Mouse (Mus musculus): ENCODE results near the gene Mtmr1. TPM values are rescaled to one million over a fixed set of nuclear protein-coding genes. Genes with fewer than 3 reads are reported as not detected.
"Not testable (repeated sequence)": the region's sequence is repeated elsewhere in the genome, so short reads cannot be mapped to it uniquely, and the experiment has no call there.

The Mtmr1 gene
- total RNA-seq (2014; fragmentation: Nextera tagmentation): 32.8 and 38.2 TPM in 2 replicates
- total RNA-seq (2017): 32.3 and 34.6 TPM in 2 replicates
- 4.3 and 5.4 TPM in 2 replicates for polyA plus RNA-seq (2012)

- peaks cover 13% of the 10 kb centered on the region for H3K36me3 ChIP-seq (replicated peaks)
- DNase-seq (ENCODE audit: low spot score) (peak; percentile 41), ATAC-seq (ENCODE audit: extremely low read depth, insufficient number of reproducible peaks, low FRiP score, poor library complexity, severe bottlenecking) (peak; percentile 45; the same call in 1 of the 2 replicates)
- peak within 1 kb of the TSS; percentile 75 for H3K4me3 ChIP-seq (ENCODE audit: low read depth, low read length)
- H3K27me3 ChIP-seq (ENCODE audit: insufficient read depth, low read length): no peaks in the 10 kb centered on the region
- no peaks in the 10 kb centered on the region for H3K9me3 ChIP-seq (replicated peaks)
- TF ChIP-seq GATA1 (IDR thresholded peaks at IDR 0.05; ENCODE audit: borderline replicate concordance, low read length): no peak
- TF ChIP-seq GATA2 (IDR thresholded peaks at IDR 0.05; ENCODE audit: borderline replicate concordance, low read depth, low read length): no peak
- no peak for TF ChIP-seq POLR2AphosphoS5 (IDR thresholded peaks at IDR 0.05; ENCODE audit: insufficient replicate concordance, low read depth, low read length)
- no peak for TF ChIP-seq CTCF (IDR thresholded peaks at IDR 0.05; ENCODE audit: low read depth, low read length)
- TF ChIP-seq TAL1 (conservative IDR thresholded peaks at IDR 0.05; ENCODE audit: low read depth, low read length): no peak
- H3K4me1 ChIP-seq (ENCODE audit: insufficient read depth, low read depth, low read length): peaks cover 14% of the 10 kb centered on the region
Observed at GRCm38 (mm10) chrX:71364554-71364991, at the start of gene Mtmr1. TSS of gene Mtmr1 (plus strand) at chrX:71364760.

GRCm38 (mm10) chrX:71352033-71352432, 12.5 kb upstream of the Mtmr1 start:
- Histone ChIP-seq H3K4me3 (ENCODE audit: low read depth, low read length) (no peak overlapping the region), H3K9me3 (replicated peaks) (no peaks in the 10 kb centered on the region), H3K4me1 (ENCODE audit: insufficient read depth, low read depth, low read length) (no peaks in the 10 kb centered on the region), H3K36me3 (replicated peaks) (no peaks in the 10 kb centered on the region), H3K27me3 (ENCODE audit: insufficient read depth, low read length) (no peaks in the 10 kb centered on the region)
- DNase-seq (ENCODE audit: low spot score) (no peak), ATAC-seq (ENCODE audit: extremely low read depth, insufficient number of reproducible peaks, low FRiP score, poor library complexity, severe bottlenecking) (no peak)
- TF ChIP-seq GATA1 (IDR thresholded peaks at IDR 0.05; ENCODE audit: borderline replicate concordance, low read length) (no peak), TAL1 (conservative IDR thresholded peaks at IDR 0.05; ENCODE audit: low read depth, low read length) (no peak), POLR2AphosphoS5 (IDR thresholded peaks at IDR 0.05; ENCODE audit: insufficient replicate concordance, low read depth, low read length) (no peak), CTCF (IDR thresholded peaks at IDR 0.05; ENCODE audit: low read depth, low read length) (no peak), GATA2 (IDR thresholded peaks at IDR 0.05; ENCODE audit: borderline replicate concordance, low read depth, low read length) (no peak)

- no peak for DNase-seq (ENCODE audit: low spot score)
- H3K27me3 ChIP-seq (ENCODE audit: insufficient read depth, low read length): no peaks in the 10 kb centered on the region
- no peak for ATAC-seq (ENCODE audit: extremely low read depth, insufficient number of reproducible peaks, low FRiP score, poor library complexity, severe bottlenecking)
- H3K9me3 ChIP-seq (replicated peaks): no peaks in the 10 kb centered on the region
- TF ChIP-seq TAL1 (conservative IDR thresholded peaks at IDR 0.05; ENCODE audit: low read depth, low read length) (no peak), GATA1 (IDR thresholded peaks at IDR 0.05; ENCODE audit: borderline replicate concordance, low read length) (no peak), POLR2AphosphoS5 (IDR thresholded peaks at IDR 0.05; ENCODE audit: insufficient replicate concordance, low read depth, low read length) (no peak), GATA2 (IDR thresholded peaks at IDR 0.05; ENCODE audit: borderline replicate concordance, low read depth, low read length) (no peak), CTCF (IDR thresholded peaks at IDR 0.05; ENCODE audit: low read depth, low read length) (no peak)
- no peaks in the 10 kb centered on the region for H3K4me1 ChIP-seq (ENCODE audit: insufficient read depth, low read depth, low read length)
- H3K4me3 ChIP-seq (ENCODE audit: low read depth, low read length): no peak overlapping the region
- no peaks in the 10 kb centered on the region for H3K36me3 ChIP-seq (replicated peaks)
Observed at GRCm38 (mm10) chrX:71355331-71355730, 9.2 kb upstream of the Mtmr1 start.

GRCm38 (mm10) chrX:71361793-71362192, 2.8 kb upstream of the Mtmr1 start:
- H3K4me3 ChIP-seq (ENCODE audit: low read depth, low read length); H3K9me3 ChIP-seq (replicated peaks); H3K27me3 ChIP-seq (ENCODE audit: insufficient read depth, low read length); DNase-seq (ENCODE audit: low spot score); ATAC-seq (ENCODE audit: extremely low read depth, insufficient number of reproducible peaks, low FRiP score, poor library complexity, severe bottlenecking); H3K36me3 ChIP-seq (replicated peaks): not testable (repeated sequence)
- H3K4me1 ChIP-seq (ENCODE audit: insufficient read depth, low read depth, low read length): peaks cover 11% of the 10 kb centered on the region

GRCm38 (mm10) chrX:71364062-71364461, 498 bp upstream of the Mtmr1 start:
- peaks cover 14% of the 10 kb centered on the region for H3K4me1 ChIP-seq (ENCODE audit: insufficient read depth, low read depth, low read length)
- TF ChIP-seq GATA1 (IDR thresholded peaks at IDR 0.05; ENCODE audit: borderline replicate concordance, low read length): no peak
- no peak for TF ChIP-seq TAL1 (conservative IDR thresholded peaks at IDR 0.05; ENCODE audit: low read depth, low read length)
- TF ChIP-seq GATA2 (IDR thresholded peaks at IDR 0.05; ENCODE audit: borderline replicate concordance, low read depth, low read length): no peak
- TF ChIP-seq CTCF (IDR thresholded peaks at IDR 0.05; ENCODE audit: low read depth, low read length): no peak
- TF ChIP-seq POLR2AphosphoS5 (IDR thresholded peaks at IDR 0.05; ENCODE audit: insufficient replicate concordance, low read depth, low read length): no peak
- no peak for DNase-seq (ENCODE audit: low spot score)
- ATAC-seq (ENCODE audit: extremely low read depth, insufficient number of reproducible peaks, low FRiP score, poor library complexity, severe bottlenecking): no peak
- peak overlapping the region; percentile 75 for H3K4me3 ChIP-seq (ENCODE audit: low read depth, low read length)
- no peaks in the 10 kb centered on the region for H3K27me3 ChIP-seq (ENCODE audit: insufficient read depth, low read length)
- H3K36me3 ChIP-seq (replicated peaks): peaks cover 13% of the 10 kb centered on the region
- H3K9me3 ChIP-seq (replicated peaks): no peaks in the 10 kb centered on the region

- TF ChIP-seq GATA1 (IDR thresholded peaks at IDR 0.05; ENCODE audit: borderline replicate concordance, low read length) (no peak), GATA2 (IDR thresholded peaks at IDR 0.05; ENCODE audit: borderline replicate concordance, low read depth, low read length) (no peak), POLR2AphosphoS5 (IDR thresholded peaks at IDR 0.05; ENCODE audit: insufficient replicate concordance, low read depth, low read length) (no peak), TAL1 (conservative IDR thresholded peaks at IDR 0.05; ENCODE audit: low read depth, low read length) (no peak), CTCF (IDR thresholded peaks at IDR 0.05; ENCODE audit: low read depth, low read length) (no peak)
- Histone ChIP-seq H3K9me3 (replicated peaks) (no peaks in the 10 kb centered on the region), H3K27me3 (ENCODE audit: insufficient read depth, low read length) (no peaks in the 10 kb centered on the region), H3K4me1 (ENCODE audit: insufficient read depth, low read depth, low read length) (peaks cover 14% of the 10 kb centered on the region), H3K36me3 (replicated peaks) (peaks cover 13% of the 10 kb centered on the region), H3K4me3 (ENCODE audit: low read depth, low read length) (peak overlapping the region; percentile 75)
- DNase-seq (ENCODE audit: low spot score): peak; percentile 21
- ATAC-seq (ENCODE audit: extremely low read depth, insufficient number of reproducible peaks, low FRiP score, poor library complexity, severe bottlenecking): peak; percentile 57; the same call in 1 of the 2 replicates
Observed at GRCm38 (mm10) chrX:71365011-71365410, 451 bp downstream of the Mtmr1 start.
